Mouse (Mus musculus): Measurements from ENCODE around the gene Adck1.

DNA sequence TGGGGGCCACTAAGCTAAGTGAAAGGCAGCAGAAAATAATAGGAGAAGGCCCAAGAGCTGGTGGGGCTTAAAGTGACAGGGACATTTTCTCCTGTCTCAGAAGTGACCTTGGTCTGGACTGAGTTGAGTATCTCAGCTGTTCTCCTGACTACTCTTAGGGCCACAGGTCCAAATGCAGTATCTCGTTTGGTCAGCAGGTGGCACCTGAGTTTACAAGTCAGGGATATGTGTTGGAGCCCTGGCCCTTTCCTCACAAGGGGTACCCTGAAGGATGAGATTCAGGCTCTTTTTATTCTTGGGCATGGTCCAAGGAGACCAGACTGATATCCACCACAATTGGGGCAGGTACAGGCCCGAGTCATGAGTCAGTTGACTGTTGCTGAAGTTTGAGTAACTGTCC, 44.8 kb downstream of the Adck1 start:
- TF ChIP-seq GATA1 (IDR thresholded peaks at IDR 0.05; ENCODE audit: borderline replicate concordance, low read length) (no peak), FLI1 (IDR thresholded peaks at IDR 0.05; ENCODE audit: low read length) (no peak)

All from megakaryocyte, embryonic 14.5 days (primary cell).